Mouse (Mus musculus) mouse embryonic stem cell (cell line): ENCODE measurements around the gene Tmem151b.

ENCODE experiments used
- in situ Hi-C, 2 experiments: fragments of 300-500 bp; cut with MboI; formaldehyde crosslinking; loops; 1 replicate in 1 of 2; 3 replicates in 1 of 2; pipeline ENCODE4 v1.14.3; 2019 to 2020; ENCODE audit warnings: low sequenced_read_pairs in 2 of 2, low pct_unique_long_range_greater_than_20kb in 1 of 2, mixed read lengths in 1 of 2; ENCODE audit not compliant: unreplicated experiment in 1 of 2

Tmem151b gene

GRCm38 (mm10) chr17:45553065-45553464, 3.6 kb upstream of the Tmem151b start:
- in situ Hi-C loops, result loop anchor here in 1 of 2 experiments (5.0 kb wide), 1 partner anchor 76 kb away; the partner anchor contains the start of gene Spats1

DNA sequence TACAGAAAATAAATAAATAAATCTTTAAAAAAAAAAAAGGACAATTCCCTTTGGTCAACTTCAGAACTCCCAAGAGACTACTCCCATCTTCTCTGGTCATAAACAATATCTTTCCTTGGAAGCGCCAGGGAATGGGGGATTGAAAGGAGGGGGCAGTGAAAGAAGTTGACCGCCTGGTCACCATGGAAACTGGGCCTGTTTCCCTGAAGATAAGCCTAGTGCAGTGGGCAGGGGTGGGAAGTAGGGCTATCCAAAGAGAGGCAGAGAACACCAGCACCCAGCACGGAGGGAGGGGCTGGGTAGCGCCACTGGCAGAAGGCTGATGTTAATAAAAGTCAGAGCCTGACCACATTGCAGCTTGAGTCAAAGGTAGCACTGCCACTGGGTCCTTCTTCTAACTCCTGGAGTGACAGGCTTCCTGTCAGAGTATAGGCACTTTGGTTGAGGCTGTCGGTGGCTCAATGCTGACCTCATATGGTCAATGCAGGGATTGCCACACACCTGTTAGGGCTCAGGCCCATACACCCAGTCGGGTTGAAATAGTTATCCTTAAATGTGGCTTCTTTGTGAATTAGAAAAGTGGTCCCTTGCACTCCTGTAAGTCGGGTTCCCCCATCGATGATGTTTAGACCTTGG, 2.5 kb upstream of the Tmem151b start:
- in situ Hi-C loops, result loop anchor here in 1 of 2 experiments (5.0 kb wide), 1 partner anchor 75 kb away; the partner anchor contains the start of gene Spats1

DNA sequence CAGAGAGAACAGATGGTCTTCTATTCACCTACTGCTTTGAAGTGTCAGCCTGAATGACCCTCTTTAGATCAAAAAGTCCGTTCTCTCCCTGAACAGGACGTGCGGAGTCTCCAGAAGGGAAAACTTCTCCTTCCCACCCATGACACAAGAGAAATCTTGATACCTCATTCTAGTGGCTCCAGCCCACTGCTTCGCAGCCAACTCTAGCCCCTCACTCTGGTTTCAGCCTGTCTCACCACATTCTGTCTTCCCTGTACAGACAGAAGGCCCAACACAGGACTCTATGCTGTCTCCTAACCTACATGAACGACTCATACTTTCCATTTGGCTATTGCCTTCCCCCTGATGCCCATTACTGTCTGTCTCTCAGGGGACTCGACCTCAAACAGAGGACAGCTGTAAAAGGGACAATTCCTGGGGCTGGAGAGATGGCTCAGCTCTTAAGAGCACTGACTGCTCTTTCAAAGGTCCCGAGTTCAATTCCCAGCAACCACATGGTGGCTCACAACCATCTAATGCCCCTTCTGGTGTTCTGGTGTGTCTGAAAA, 1.8 kb upstream of the Tmem151b start:
- in situ Hi-C loops, result loop anchor here in 1 of 2 experiments (5.0 kb wide), 1 partner anchor 74 kb away; the partner anchor contains the start of gene Spats1

DNA sequence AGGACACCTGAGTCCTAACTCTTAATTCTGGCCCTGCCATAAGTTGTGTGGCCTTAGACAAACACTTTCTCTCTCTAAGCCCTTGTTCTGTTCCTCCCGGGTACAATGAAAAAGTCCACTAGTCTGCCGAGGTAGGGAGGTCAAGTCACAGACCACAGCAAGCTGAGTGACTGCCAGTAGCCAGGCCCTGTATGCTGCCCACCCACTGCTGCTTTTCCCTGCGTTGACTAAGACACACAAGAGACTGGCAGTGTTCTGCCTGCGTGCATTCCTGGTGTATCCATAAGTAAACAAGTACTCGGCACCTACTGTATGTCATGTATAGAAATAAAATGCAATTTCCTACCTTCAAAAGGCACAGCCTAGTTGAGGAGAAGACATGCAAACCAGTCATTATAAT, 776 bp upstream of the Tmem151b start:
- in situ Hi-C loops, result loop anchor here in 1 of 2 experiments (5.0 kb wide), 1 partner anchor 73 kb away; the partner anchor contains the start of gene Spats1

DNA sequence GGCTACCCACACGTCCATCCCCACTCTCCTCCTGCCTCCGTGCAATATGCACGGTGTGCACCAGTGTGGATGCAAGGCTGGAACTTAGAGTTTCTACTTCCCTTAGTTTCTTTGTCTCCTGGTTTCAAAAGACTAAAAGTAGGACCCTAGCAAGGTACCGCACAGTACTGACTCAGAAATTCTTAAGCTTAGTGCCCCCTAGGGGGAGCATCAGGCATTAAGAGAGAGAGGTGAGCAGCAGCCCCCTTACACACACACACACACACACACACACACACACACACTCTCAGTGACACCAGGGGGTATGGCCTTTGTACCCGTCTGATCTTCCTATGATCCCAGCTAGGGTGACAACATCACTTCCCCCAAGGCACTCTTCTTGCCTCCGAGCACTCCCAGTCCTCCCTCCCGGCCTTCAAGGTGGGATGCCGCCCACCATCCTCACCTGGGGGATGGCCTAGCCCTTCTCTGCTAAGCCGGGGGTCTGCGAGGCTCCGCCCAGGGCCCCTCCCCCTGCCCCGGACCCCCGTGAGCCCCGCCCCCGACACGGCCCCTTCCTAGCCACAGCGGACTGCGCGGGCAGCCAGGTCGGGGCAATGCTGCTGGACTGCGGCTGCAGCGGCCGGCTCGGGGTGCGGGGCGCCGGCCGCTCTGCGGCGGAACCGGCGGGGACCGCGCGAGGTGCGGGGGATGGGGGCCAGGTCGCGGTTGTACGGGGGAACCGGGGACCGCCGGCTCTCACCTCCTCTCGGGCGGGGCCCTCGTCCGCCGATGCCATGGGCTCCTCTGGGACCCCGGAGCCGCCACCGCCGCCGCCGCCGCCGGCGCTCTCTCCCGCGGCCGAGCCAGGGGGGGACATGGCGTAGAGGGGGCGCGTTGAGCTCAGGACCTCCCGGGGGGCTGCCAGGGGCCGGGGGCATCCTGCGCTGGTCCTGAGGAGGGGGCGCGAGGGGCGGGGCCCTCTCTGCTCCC, 650 bp downstream of the Tmem151b start:
- in situ Hi-C loops, result no loop called here

DNA sequence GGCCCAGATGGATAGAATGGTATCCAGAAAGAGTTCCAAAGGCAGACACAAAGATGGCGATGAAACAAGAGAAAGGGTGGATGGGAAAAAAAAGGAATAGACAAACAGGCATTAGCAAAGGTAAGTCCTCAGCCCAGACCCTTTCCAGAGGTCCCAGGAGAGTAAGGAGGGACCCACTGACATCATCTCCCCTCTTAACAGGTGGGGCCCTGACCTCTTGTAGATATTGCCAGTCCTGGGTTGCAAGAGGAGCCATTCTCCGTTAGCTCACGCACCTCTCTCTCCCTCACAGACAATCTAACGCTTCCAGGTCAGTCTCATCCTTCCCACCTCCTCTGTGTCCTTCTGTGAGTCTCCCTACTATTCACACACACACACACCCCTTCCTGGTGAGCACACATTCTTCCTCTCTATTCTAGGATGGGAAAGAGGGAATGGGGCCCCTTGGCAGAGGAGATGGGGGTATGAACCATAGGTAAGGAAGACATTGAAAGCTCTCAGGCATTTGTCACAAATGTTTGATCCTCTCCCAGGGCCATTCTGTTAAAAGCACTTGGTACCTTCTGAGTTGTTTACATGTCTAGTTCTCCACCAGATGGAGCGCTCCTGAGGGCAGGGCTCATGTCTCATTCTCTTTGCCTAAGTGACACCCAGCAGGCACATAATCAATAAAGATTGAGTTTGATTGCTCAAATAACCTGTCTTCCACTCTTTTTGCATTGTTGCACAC, 1.9 kb downstream of the Tmem151b start:
- in situ Hi-C loops, result no loop called here

DNA sequence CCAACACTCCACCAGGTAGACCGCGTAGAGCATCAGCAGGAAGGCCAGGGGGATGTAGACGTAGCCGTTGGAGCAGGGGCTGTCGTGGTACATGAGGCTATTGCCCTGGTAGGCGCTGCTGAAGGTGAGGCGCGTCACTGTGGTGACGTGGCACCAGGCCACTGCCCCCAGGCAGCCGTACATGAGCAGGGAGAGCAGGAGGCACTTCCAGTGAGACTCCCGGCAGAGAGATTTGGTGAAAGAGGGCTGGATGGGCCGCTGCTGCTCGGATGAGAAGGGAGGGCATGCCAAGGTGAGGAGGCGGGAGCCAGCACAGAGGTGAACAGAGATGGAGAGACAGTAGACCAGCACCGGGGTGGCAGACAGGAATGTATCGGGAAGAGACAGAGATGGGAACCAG, 2.5 kb downstream of the Tmem151b start:
- in situ Hi-C loops, result no loop called here

DNA sequence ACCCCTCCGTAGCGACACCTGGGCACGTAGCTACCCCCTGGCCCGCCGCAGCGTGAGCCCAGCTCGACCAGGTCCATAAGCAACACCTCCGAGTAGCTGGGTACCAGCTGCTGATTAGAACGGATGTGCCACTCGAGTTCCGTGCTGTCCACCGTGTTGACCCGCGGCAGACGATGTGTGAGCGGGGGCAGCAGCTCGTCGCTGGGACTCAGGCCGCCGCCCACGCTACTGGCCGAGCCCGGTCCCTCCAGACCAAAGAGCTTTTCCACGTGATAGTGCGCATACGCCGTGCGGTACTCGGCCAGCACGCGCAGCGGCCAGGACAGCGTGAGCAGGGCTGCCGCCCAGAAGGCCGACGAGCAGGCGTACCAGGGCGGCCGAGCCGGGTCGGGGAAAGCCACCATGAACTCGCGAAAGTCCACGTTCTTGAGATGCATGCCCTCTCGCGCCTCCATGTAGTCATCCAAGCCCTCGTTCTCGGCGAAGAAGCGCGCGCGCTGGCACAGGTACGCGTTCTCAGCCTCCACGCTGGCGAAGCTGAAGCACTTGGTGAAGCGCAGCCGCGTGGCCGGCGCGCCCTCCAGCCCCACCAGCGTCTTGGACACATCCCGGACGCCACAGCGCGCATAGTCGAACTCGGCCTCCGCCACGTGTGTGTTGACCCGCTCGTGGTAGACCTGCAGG, 4.1 kb downstream of the Tmem151b start:
- in situ Hi-C loops, result no loop called here

DNA sequence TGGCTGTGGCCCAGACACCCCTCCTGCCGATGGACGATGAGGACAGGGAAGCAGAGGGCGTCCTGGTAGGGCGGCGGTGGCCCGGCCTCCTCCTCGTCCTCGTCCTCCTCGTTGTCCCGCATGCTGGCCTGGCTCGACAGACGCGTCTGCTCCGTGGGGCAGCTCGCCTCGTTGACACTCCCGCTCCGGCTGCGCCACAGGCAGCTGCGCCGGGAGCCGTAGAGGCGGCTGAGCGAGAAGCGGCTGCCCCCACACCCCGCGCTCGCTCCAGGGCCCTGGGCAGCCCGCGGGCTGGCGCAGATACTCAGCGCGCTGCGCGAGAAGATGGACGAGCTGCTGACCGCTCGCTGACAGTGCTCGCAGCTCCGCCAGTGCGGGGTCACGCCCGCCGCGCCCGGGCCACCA, 4.6 kb downstream of the Tmem151b start:
- in situ Hi-C loops, result no loop called here

- in situ Hi-C loops, result no loop called here
Measured at GRCm38 (mm10) chr17:45544001-45544872, 5.2 kb downstream of the Tmem151b start.

- in situ Hi-C loops, result no loop called here
Measured at GRCm38 (mm10) chr17:45543115-45543514, 6.4 kb downstream of the Tmem151b start.

DNA sequence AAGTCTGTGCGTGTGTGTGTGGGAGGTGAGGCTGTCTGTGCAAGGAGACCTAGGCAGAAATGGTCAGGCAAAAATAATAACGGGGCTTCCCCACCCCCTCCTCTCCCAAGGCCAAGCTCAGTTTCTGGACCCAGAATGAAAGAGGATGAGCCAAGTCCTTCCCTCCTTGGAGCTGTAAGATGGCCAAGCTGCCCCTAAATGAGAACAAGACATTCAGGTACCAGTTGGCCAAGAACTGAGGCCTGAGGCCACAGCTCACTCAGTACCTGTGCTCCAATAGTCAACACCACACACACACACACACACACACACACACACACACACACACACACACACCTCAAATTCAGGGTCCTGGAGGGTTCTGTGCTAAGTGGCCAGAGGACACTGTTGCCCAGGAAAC, 6.8 kb downstream of the Tmem151b start:
- in situ Hi-C loops, result no loop called here

- in situ Hi-C loops, result no loop called here
Measured at GRCm38 (mm10) chr17:45542129-45542528, 7.3 kb downstream of the Tmem151b start.

DNA sequence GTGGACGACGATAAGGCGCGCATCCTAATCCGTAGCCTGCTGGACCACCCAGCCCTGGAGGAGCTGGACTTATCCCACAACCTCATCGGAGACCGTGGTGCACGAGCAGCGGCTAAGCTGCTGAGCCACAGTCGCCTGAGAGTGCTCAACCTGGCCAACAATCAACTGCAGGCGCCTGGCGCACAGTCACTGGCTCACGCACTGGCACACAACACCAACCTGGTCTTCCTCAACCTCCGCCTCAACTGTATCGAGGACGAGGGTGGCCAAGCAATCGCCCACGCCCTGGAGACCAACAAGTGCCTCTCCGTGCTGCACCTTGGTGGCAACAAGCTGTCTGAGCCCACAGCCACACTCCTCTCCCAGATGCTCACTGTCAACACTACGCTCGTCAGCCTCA, 9.8 kb downstream of the Tmem151b start:
- in situ Hi-C loops, result no loop called here

DNA sequence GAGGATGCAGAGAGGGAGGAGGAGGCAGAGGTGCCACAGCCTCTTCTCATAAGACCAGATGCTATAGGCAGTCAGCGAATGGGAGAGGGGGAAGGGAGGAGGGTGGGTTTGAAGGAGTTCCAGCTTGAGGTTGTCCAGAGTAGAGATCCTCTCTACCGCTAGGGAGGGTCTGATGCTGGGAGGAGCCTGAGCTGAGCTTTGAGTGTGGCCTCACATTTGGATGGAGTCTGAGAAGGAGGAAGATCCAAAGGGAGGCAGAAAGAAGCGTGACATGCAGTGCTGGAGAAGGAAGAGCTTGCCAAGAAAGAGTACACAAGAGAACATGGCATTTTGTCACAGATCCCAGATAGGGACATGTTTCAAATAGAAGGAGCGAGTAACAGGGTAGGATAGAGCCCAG, 11.1 kb downstream of the Tmem151b start:
- in situ Hi-C loops, result no loop called here

- in situ Hi-C loops, result no loop called here
Measured at GRCm38 (mm10) chr17:45536264-45536663, 13.2 kb downstream of the Tmem151b start.

DNA sequence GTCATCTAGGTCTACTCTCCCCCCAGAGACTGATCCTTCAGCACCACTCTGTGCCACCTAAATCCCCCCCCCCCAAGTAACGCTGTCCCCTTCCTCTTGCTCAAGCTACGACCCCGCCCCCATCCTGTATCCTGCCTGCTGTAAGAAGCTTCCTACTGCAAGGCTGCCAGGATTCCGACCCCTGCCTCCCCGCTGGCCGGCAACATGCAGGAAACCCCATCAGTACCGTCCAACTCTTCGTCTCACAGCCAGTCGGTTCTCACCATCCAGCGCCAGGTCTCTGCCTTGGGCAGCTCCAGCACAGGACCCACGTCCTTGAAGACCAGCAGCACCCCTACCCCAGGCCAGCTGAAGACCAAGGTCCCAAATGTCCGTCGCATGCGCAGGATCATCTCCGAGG, 16.6 kb downstream of the Tmem151b start:
- in situ Hi-C loops, result no loop called here
